Mouse (Mus musculus) skeletal muscle tissue, adult 2 months (tissue): ENCODE measurements around the gene Etv2.
A peak's percentile ranks its signal among the peaks of the same experiment; 100 is the strongest.

ENCODE experiments used
- DNase-seq: peaks from one replicate; pipeline ENCODE4 v3.0.0-alpha.2; 2012; ENCODE audit warnings: low read depth, low spot score

Etv2 gene

DNA sequence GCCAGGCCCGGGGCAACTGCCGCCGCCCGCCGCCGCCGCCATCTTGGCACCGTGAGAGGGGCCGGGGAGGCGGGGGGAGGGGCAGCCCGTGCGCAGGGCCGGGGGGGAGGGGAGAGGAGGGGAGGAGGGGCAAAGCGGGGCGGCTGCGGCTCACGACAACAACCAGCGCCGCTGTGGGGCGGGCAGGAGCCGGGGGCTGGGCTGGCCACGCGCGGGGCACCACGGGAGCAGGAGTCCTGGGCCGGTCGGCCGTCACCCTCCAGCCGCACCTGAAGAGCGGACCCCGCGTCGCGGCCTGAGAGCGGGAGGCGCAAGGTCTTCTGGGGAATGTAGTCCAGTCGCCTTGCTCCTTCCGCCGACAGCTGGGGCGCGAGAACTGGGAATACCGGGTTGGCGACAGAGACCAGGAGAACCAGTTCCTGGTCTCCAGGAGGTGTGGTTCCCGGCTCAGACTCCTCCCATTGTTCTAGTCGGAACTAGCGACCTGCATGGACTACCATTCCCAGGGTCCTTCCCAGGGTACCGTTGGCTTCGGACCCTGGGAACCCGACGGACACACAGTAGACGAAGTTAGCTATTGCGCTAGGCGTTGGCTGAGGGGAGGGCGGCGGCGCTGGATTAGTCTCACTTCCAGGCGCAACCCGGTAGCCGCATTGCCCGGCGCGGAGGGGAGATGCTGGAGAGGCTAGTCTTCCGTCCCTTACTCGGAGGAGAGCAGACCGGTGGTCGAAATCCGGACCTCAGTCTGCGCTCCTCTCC lies 46.8 kb downstream of the Etv2 start, which contains the start of gene Kmt2b:
Gene Kmt2b, minus strand, starts transcription at position 51 of the 759 bp plus-strand sequence.
- DNase-seq: peak; percentile 97

GRCm38 (mm10) chr7:30587842-30588667 lies 47.6 kb downstream of the Etv2 start:
- DNase-seq: no peak

DNA sequence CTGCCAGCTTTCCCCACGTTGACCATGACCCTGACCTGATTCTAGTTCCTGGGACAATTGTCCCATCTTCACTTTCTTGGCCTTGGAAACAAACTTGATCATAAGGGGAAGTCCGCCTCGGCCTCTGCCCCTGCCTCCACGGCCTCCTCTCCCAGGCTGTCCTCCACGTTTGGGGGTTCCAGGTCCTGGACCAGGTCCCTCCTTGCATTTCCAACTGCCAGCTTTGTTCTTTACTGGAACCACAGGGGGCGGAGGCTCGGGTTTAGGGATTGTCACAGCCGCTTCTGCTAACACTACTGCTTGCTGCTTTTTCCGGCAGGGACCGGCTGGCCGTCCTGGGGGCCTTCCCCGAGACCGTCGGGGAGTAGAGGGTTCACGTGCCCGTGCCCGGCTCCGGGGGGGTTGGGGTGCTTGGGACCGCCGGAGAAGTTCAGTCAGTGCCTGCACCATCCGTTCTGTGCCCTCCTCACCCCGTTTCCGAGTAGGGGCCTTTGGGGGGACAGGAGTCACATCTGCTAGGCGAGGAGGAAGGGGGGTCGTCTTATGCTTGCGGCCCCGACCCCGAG lies 49.1 kb downstream of the Etv2 start:
- no peak for DNase-seq

GRCm38 (mm10) chr7:30585170-30585569 lies 50.5 kb downstream of the Etv2 start:
- no peak for DNase-seq

DNA sequence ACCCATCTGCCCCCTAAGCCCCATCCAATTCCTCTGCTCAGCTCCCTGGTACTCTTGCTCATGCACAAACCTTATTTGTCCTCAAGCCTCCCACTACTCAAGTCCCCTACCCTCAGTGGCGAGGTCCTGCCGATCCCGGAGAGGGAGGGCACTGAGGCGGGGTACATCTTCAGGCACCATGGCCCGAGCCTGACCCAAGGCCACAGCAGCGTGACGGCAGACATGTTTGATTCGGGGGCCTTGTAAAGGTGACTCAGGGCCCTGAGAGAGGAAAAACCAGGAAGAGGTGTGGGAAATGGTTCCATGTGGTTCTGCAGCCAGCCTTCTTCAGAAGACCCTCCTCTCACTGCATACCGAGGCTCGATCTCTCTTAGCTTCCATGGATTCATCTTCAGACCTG lies 51.3 kb downstream of the Etv2 start:
- no peak for DNase-seq
